Mouse (Mus musculus): ENCODE results near the gene Abhd4. TPM values are rescaled to one million over a fixed set of nuclear protein-coding genes. Genes with fewer than 3 reads are reported as not detected.

The Abhd4 gene
- polyA plus RNA-seq, 1 experiment from 2014 or later = 40.2 TPM

DNA sequence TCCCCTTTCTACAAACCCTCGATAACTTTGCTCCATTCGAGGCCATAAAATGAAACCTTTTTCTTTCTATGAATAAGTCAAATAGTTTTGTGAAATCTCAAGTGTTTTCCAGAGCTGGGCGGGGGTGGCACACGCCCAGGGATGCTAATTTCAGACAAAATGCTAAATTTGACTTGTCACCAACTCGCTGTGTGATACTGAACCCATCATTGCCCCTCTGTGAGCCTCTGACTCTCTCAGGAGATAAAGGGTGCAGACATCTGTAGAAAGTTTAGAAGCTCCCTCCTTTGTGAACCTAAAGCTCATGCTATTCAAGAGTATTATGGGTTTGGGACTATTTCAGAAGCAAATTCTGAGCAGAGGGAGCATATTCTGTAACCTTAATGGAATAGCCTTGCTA lies 46.1 kb upstream of the Abhd4 start:
- H3K27ac ChIP-seq (replicated peaks) = no peak overlapping the region
- 76% methylated on average over 5 of the region's 5 CpGs for WGBS

GRCm38 (mm10) chr14:54208741-54209140 lies 45.2 kb upstream of the Abhd4 start:
- no peak overlapping the region for H3K9ac ChIP-seq (ENCODE audit: low read length)
- no peak overlapping the region for H3K4me3 ChIP-seq (ENCODE audit: low read depth, low read length)
- DNase-seq (ENCODE audit: low spot score) (no peak), ATAC-seq (ENCODE audit: low FRiP score, low TSS enrichment) (no peak)
- WGBS = 88% methylated on average over 6 of the region's 6 CpGs
- no peaks in the 10 kb centered on the region for H3K4me1 ChIP-seq (replicated peaks; ENCODE audit: control insufficient read depth, insufficient read depth)
- TF ChIP-seq CTCF (IDR thresholded peaks at IDR 0.05; ENCODE audit: low read depth) (no peak), EP300 (optimal IDR thresholded peaks at IDR 0.05) (no peak)
- no peaks in the 10 kb centered on the region for H3K27me3 ChIP-seq (ENCODE audit: control insufficient read depth, insufficient read depth, low read length)
- H3K36me3 ChIP-seq (ENCODE audit: control insufficient read depth, insufficient read depth, low read length) = no peaks in the 10 kb centered on the region
- H3K27ac ChIP-seq (replicated peaks) = no peak overlapping the region
- no peak overlapping the region for H3K4me2 ChIP-seq (replicated peaks; ENCODE audit: low read depth)
- H3K9me3 ChIP-seq (ENCODE audit: control insufficient read depth, low read length) = no peaks in the 10 kb centered on the region

More for the DNA sequence above, 46.1 kb upstream of the Abhd4 start:
- DNase-seq (ENCODE audit: low spot score) (no peak), ATAC-seq (ENCODE audit: low FRiP score, low TSS enrichment) (no peak)
- Histone ChIP-seq H3K27me3 (ENCODE audit: control insufficient read depth, insufficient read depth, low read length) (no peaks in the 10 kb centered on the region), H3K4me1 (replicated peaks; ENCODE audit: control insufficient read depth, insufficient read depth) (no peaks in the 10 kb centered on the region), H3K4me3 (ENCODE audit: low read depth, low read length) (no peak overlapping the region), H3K36me3 (ENCODE audit: control insufficient read depth, insufficient read depth, low read length) (no peaks in the 10 kb centered on the region), H3K9ac (ENCODE audit: low read length) (no peak overlapping the region), H3K9me3 (ENCODE audit: control insufficient read depth, low read length) (no peaks in the 10 kb centered on the region), H3K4me2 (replicated peaks; ENCODE audit: low read depth) (no peak overlapping the region)
- TF ChIP-seq CTCF (IDR thresholded peaks at IDR 0.05; ENCODE audit: low read depth) (no peak), EP300 (optimal IDR thresholded peaks at IDR 0.05) (no peak)

DNA sequence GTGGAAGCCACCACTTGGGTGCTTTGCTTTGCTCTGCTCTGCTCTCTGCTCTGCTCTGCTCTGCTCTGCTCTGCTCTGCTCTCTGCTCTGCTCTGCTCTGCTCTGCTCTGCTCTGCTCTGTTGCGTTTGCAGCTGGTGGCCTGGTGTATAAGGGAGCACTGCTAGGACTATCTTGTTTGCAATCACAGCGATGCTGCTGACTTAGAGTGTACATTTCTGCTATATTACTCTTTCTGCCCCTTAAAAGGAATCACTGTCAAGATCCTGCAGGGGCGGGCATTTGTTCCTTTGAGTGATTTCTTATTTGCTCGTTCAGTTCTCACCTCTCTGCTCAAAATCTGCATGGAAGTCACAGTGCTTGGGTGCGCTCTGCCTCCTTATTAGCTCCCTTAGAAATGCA lies 44.1 kb upstream of the Abhd4 start:
- H3K4me2 ChIP-seq (replicated peaks; ENCODE audit: low read depth) = no peak overlapping the region
- 59% methylated on average over 5 of the region's 5 CpGs for WGBS
- no peaks in the 10 kb centered on the region for H3K27me3 ChIP-seq (ENCODE audit: control insufficient read depth, insufficient read depth, low read length)
- H3K4me3 ChIP-seq (ENCODE audit: low read depth, low read length) = no peak overlapping the region
- no peaks in the 10 kb centered on the region for H3K36me3 ChIP-seq (ENCODE audit: control insufficient read depth, insufficient read depth, low read length)
- no peaks in the 10 kb centered on the region for H3K9me3 ChIP-seq (ENCODE audit: control insufficient read depth, low read length)
- no peaks in the 10 kb centered on the region for H3K4me1 ChIP-seq (replicated peaks; ENCODE audit: control insufficient read depth, insufficient read depth)
- H3K27ac ChIP-seq (replicated peaks) = no peak overlapping the region
- no peak for DNase-seq (ENCODE audit: low spot score)
- no peak for ATAC-seq (ENCODE audit: low FRiP score, low TSS enrichment)
- TF ChIP-seq EP300 (optimal IDR thresholded peaks at IDR 0.05) (no peak), CTCF (IDR thresholded peaks at IDR 0.05; ENCODE audit: low read depth) (no peak)
- no peak overlapping the region for H3K9ac ChIP-seq (ENCODE audit: low read length)

DNA sequence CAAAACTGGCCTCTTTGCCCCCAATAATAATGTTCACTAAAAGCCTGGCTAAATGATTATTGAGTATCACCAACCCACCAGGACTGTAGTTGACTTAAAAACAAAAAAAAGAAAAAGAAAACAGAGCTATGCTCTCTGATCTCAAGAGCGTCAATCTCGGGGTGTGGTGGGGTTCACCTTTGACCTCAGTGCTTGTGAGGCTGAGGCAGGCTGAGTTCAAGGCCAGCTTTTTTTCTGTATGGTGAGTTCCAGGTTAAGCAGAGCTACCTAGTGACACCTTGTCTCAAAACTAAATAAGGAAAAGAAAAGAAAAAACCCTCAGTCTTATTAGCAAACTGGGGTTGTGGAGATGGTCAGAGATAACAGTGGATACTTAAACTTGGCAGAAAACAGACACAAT lies 43.6 kb upstream of the Abhd4 start:
- Histone ChIP-seq H3K27me3 (ENCODE audit: control insufficient read depth, insufficient read depth, low read length) (no peaks in the 10 kb centered on the region), H3K4me2 (replicated peaks; ENCODE audit: low read depth) (no peak overlapping the region), H3K4me1 (replicated peaks; ENCODE audit: control insufficient read depth, insufficient read depth) (no peaks in the 10 kb centered on the region), H3K27ac (replicated peaks) (no peak overlapping the region), H3K4me3 (ENCODE audit: low read depth, low read length) (no peak overlapping the region), H3K9me3 (ENCODE audit: control insufficient read depth, low read length) (no peaks in the 10 kb centered on the region), H3K9ac (ENCODE audit: low read length) (no peak overlapping the region), H3K36me3 (ENCODE audit: control insufficient read depth, insufficient read depth, low read length) (no peaks in the 10 kb centered on the region)
- WGBS = 86% methylated on average over 2 of the region's 2 CpGs
- DNase-seq (ENCODE audit: low spot score) = no peak
- TF ChIP-seq EP300 (optimal IDR thresholded peaks at IDR 0.05) = no peak
- TF ChIP-seq CTCF (IDR thresholded peaks at IDR 0.05; ENCODE audit: low read depth) = no peak
- no peak for ATAC-seq (ENCODE audit: low FRiP score, low TSS enrichment)

DNA sequence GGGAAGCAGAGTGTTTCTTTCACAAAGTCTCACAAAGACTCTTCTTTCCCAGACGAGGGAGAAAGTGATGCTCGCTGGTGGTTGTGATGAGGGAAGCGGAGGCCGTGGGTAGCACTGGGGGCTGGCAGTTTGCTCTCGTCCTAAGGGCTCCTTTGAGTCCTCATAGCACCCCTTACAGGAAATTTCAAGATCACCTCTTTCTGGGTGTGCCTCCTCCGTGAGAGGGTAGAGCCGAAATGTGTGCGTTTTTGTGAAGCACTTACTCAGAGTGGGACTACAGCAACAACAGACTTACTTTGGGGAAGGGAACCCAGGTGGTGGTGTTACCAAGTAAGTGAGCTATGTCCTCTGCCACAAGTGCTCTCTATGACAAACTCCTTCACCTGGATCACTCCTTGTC lies 42.8 kb upstream of the Abhd4 start:
- Histone ChIP-seq H3K36me3 (ENCODE audit: control insufficient read depth, insufficient read depth, low read length) (no peaks in the 10 kb centered on the region), H3K9me3 (ENCODE audit: control insufficient read depth, low read length) (no peaks in the 10 kb centered on the region), H3K27me3 (ENCODE audit: control insufficient read depth, insufficient read depth, low read length) (no peaks in the 10 kb centered on the region), H3K4me3 (ENCODE audit: low read depth, low read length) (no peak overlapping the region), H3K9ac (ENCODE audit: low read length) (no peak overlapping the region), H3K27ac (replicated peaks) (no peak overlapping the region), H3K4me1 (replicated peaks; ENCODE audit: control insufficient read depth, insufficient read depth) (no peaks in the 10 kb centered on the region), H3K4me2 (replicated peaks; ENCODE audit: low read depth) (no peak overlapping the region)
- TF ChIP-seq EP300 (optimal IDR thresholded peaks at IDR 0.05) (no peak), CTCF (IDR thresholded peaks at IDR 0.05; ENCODE audit: low read depth) (no peak)
- DNase-seq (ENCODE audit: low spot score) = no peak
- ATAC-seq (ENCODE audit: low FRiP score, low TSS enrichment) = no peak
- 96% methylated on average over 8 of the region's 8 CpGs for WGBS

DNA sequence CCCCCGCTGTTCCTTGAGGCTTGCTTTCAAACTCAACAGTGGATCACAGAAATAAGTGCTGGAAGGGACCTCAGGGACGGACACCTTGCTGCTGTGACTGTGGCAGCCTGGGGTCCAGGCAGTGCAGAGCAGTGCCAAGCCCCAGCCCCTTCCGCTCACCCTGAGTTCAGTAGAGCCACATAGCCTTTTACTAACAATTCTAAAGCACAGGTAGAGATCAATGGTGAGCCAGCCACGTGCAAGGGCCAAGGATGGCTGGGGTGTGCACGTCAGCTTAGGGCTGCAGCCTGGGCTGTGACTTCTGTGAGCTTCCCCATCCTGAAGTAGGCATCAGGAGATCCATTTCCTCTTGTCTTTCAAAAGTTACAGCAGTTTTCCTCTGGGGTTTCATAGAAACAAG lies 42.2 kb upstream of the Abhd4 start:
- Histone ChIP-seq H3K4me3 (ENCODE audit: low read depth, low read length) (no peak overlapping the region), H3K4me2 (replicated peaks; ENCODE audit: low read depth) (no peak overlapping the region), H3K9ac (ENCODE audit: low read length) (no peak overlapping the region), H3K36me3 (ENCODE audit: control insufficient read depth, insufficient read depth, low read length) (no peaks in the 10 kb centered on the region), H3K9me3 (ENCODE audit: control insufficient read depth, low read length) (no peaks in the 10 kb centered on the region), H3K27me3 (ENCODE audit: control insufficient read depth, insufficient read depth, low read length) (no peaks in the 10 kb centered on the region), H3K27ac (replicated peaks) (no peak overlapping the region), H3K4me1 (replicated peaks; ENCODE audit: control insufficient read depth, insufficient read depth) (no peaks in the 10 kb centered on the region)
- 84% methylated on average over 5 of the region's 5 CpGs for WGBS
- DNase-seq (ENCODE audit: low spot score) = no peak
- ATAC-seq (ENCODE audit: low FRiP score, low TSS enrichment) = no peak
- no peak for TF ChIP-seq EP300 (optimal IDR thresholded peaks at IDR 0.05)
- no peak for TF ChIP-seq CTCF (IDR thresholded peaks at IDR 0.05; ENCODE audit: low read depth)

Data from stomach, postnatal 0 days (tissue).